Mouse (Mus musculus) cerebellum, adult 2 months (tissue): Measurements from ENCODE around the gene Izumo2.

Experiments
- CTCF ChIP-seq: fragments of 200-500 bp; IDR thresholded peaks from 2 replicates; pipeline ENCODE4 v1.5.1; 2011; ENCODE audit warnings: low read depth, mild to moderate bottlenecking, control low read depth, low read length, moderate library complexity, borderline replicate concordance; ENCODE audit not compliant: insufficient read depth
- POLR2A ChIP-seq: fragments of 200-500 bp; IDR thresholded peaks from 2 replicates; pipeline ENCODE4 v1.6.1; 2011; ENCODE audit warnings: low read length, control low read depth, borderline replicate concordance; ENCODE audit not compliant: insufficient read depth

DNA sequence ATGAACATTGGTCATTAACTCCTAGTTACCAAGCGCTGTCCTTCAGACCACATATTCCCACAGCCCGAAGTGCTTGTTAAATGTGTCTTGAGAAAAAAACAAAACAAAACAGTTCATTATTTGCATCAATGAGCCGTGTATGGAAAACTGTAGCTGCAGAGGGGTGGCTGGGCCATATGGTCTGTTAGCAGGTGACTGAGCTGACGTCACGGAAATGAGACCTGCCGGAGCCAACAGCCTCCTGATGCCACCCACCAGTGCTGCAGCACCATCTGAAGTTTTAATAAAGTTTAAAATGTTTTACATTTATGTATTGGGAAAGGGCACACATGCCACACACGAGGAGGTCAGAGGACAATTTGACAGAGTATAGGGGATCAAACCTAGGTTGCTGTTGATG, 19.2 kb upstream of the Izumo2 start:
- TF ChIP-seq CTCF (no peak), POLR2A (no peak)
